Mouse (Mus musculus): ENCODE results near the gene Tmem43.

DNA sequence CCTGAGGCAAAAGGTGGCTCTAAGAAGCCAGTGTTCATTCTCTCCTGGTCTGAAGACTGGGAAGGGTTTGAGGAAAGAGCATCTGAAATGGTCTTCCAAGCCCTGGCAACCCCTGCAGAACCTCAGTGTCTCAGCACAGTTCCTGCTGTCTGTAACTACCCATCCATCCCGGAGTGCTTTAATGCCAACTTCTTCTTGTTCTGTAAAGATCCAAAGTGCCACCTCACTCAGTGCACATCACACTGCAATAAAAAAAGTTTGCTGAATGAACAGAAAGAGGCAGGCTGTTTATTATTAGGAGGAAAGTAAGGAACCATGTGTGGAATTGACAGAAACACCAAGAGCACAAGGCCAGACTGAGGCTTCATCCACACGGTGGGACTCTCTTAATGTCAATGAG, 2.8 kb upstream of the Tmem43 start:
- no peak for TF ChIP-seq CTCF (IDR thresholded peaks at IDR 0.05; ENCODE audit: low read depth, low read length)
- TF ChIP-seq TAL1 (conservative IDR thresholded peaks at IDR 0.05; ENCODE audit: low read depth, low read length) = no peak
- no peak for TF ChIP-seq GATA1 (IDR thresholded peaks at IDR 0.05; ENCODE audit: borderline replicate concordance, low read length)
- TF ChIP-seq GATA2 (IDR thresholded peaks at IDR 0.05; ENCODE audit: borderline replicate concordance, low read depth, low read length) = no peak
- no peak for TF ChIP-seq POLR2AphosphoS5 (IDR thresholded peaks at IDR 0.05; ENCODE audit: insufficient replicate concordance, low read depth, low read length)
